In genomic region chr16:46496889-46497685, GRCm38 (mm10) we compare ENCODE assay signal across 7 mouse cellular contexts. TPM values are rescaled to one million over a fixed set of nuclear protein-coding genes. Genes with fewer than 3 reads are reported as not detected.
DNase-seq lines count a peak whose midpoint lies in the region; ATAC-seq and TF ChIP-seq lines count a peak whose summit lies in the region.

No protein-coding gene starts in this region.

- H3K4me2 ChIP-seq in embryonic facial prominence, embryonic 14.5 days (ENCODE audit: low read depth, low read length) = peak overlapping the region; percentile 76
- H3K4me2 ChIP-seq in limb, embryonic 12.5 days = peak overlapping the region; percentile 77
- H3K4me2 ChIP-seq in midbrain, embryonic 14.5 days (ENCODE audit: low read length) = peak overlapping the region; percentile 61

- peak; percentile 97 for DNase-seq in embryonic facial prominence, embryonic 14.5 days (ENCODE audit: low spot score)
- peak; percentile 93 for DNase-seq in heart, embryonic 10.5 days (ENCODE audit: low spot score)
- DNase-seq in kidney, adult 9 months = peak; percentile 96
- DNase-seq in midbrain, embryonic 14.5 days = peak; percentile 97
- peak; percentile 40 to 52 for DNase-seq in spleen, postnatal 36 days (ENCODE audit: low spot score in 2 of 2)

- no peaks in the 10 kb centered on the region for H3K36me3 ChIP-seq in embryonic facial prominence, embryonic 14.5 days (ENCODE audit: control insufficient read depth, insufficient read depth, low read length)
- H3K36me3 ChIP-seq in heart, embryonic 10.5 days = no peaks in the 10 kb centered on the region
- no peaks in the 10 kb centered on the region for H3K36me3 ChIP-seq in limb, embryonic 12.5 days
- H3K36me3 ChIP-seq in midbrain, embryonic 14.5 days (ENCODE audit: control insufficient read depth, insufficient read depth, low read length) = no peaks in the 10 kb centered on the region

- no peak for TF ChIP-seq POLR2A in bone marrow macrophage, adult 2 months (IDR thresholded peaks at IDR 0.05; ENCODE audit: borderline replicate concordance, low read depth, low read length)

- H3K9me3 ChIP-seq in embryonic facial prominence, embryonic 14.5 days (ENCODE audit: control insufficient read depth, low read length) = no peaks in the 10 kb centered on the region
- H3K9me3 ChIP-seq in heart, embryonic 10.5 days = no peaks in the 10 kb centered on the region
- no peaks in the 10 kb centered on the region for H3K9me3 ChIP-seq in limb, embryonic 12.5 days
- H3K9me3 ChIP-seq in midbrain, embryonic 14.5 days (ENCODE audit: control insufficient read depth, low read length) = no peaks in the 10 kb centered on the region

- ATAC-seq in embryonic facial prominence, embryonic 14.5 days (ENCODE audit: low read depth) = peak; percentile 95
- peak; percentile 94 for ATAC-seq in limb, embryonic 12.5 days (ENCODE audit: insufficient number of reproducible peaks, insufficient read depth, low FRiP score, low TSS enrichment, low read depth)
- peak; percentile 96 for ATAC-seq in midbrain, embryonic 14.5 days (ENCODE audit: low FRiP score, low TSS enrichment)

- H3K27ac ChIP-seq in bone marrow macrophage, adult 2 months (ENCODE audit: insufficient read depth, low read depth, low read length) = no peak overlapping the region
- H3K27ac ChIP-seq in embryonic facial prominence, embryonic 14.5 days (replicated peaks; ENCODE audit: low read depth, low read length) = peak overlapping the region; percentile 95
- peak overlapping the region; percentile 98 for H3K27ac ChIP-seq in heart, embryonic 10.5 days
- H3K27ac ChIP-seq in limb, embryonic 12.5 days = peak overlapping the region; percentile 98
- peak overlapping the region; percentile 93 for H3K27ac ChIP-seq in midbrain, embryonic 14.5 days (replicated peaks; ENCODE audit: low read depth, low read length)

- no peaks in the 10 kb centered on the region for H3K27me3 ChIP-seq in embryonic facial prominence, embryonic 14.5 days (replicated peaks; ENCODE audit: control insufficient read depth, insufficient read depth, low read length)
- no peaks in the 10 kb centered on the region for H3K27me3 ChIP-seq in heart, embryonic 10.5 days (ENCODE audit: insufficient read depth, poor library complexity, severe bottlenecking)
- peaks cover 5% of the 10 kb centered on the region for H3K27me3 ChIP-seq in limb, embryonic 12.5 days
- H3K27me3 ChIP-seq in midbrain, embryonic 14.5 days (ENCODE audit: control insufficient read depth, insufficient read depth, low read length) = no peaks in the 10 kb centered on the region

- peak overlapping the region; percentile 96 for H3K9ac ChIP-seq in embryonic facial prominence, embryonic 14.5 days (ENCODE audit: low read depth, low read length)
- peak overlapping the region; percentile 96 for H3K9ac ChIP-seq in limb, embryonic 12.5 days (replicated peaks)
- peak overlapping the region; percentile 86 for H3K9ac ChIP-seq in midbrain, embryonic 14.5 days (replicated peaks; ENCODE audit: low read length)

- under 1% methylated on average over 24 of the region's 78 CpGs for WGBS in embryonic facial prominence, embryonic 14.5 days
- WGBS in heart, embryonic 10.5 days = under 1% methylated on average over 61 of the region's 78 CpGs
- WGBS in limb, embryonic 12.5 days = under 1% methylated on average over 71 of the region's 78 CpGs
- 1% methylated on average over 67 of the region's 78 CpGs for WGBS in midbrain, embryonic 14.5 days

- H3K4me3 ChIP-seq in bone marrow macrophage, adult 2 months (ENCODE audit: insufficient read depth, low read length) = peak overlapping the region; percentile 51
- peak overlapping the region; percentile 91 for H3K4me3 ChIP-seq in embryonic facial prominence, embryonic 14.5 days (ENCODE audit: low read depth, low read length)
- H3K4me3 ChIP-seq in heart, embryonic 10.5 days = peak overlapping the region; percentile 89
- peak overlapping the region; percentile 86 for H3K4me3 ChIP-seq in limb, embryonic 12.5 days (replicated peaks)
- peak overlapping the region; percentile 91 for H3K4me3 ChIP-seq in midbrain, embryonic 14.5 days (replicated peaks; ENCODE audit: low read depth, low read length)

- no peak for TF ChIP-seq CTCF in bone marrow macrophage, adult 2 months (IDR thresholded peaks at IDR 0.05; ENCODE audit: low read depth, low read length)

- H3K4me1 ChIP-seq in bone marrow macrophage, adult 2 months (ENCODE audit: control insufficient read depth, insufficient read depth, low read length) = no peaks in the 10 kb centered on the region
- H3K4me1 ChIP-seq in embryonic facial prominence, embryonic 14.5 days (ENCODE audit: control insufficient read depth, insufficient read depth, low read length) = peaks cover 11% of the 10 kb centered on the region; the same call in 1 of the 2 replicates
- H3K4me1 ChIP-seq in heart, embryonic 10.5 days = peaks cover 23% of the 10 kb centered on the region
- H3K4me1 ChIP-seq in limb, embryonic 12.5 days (replicated peaks) = peaks cover 15% of the 10 kb centered on the region
- peaks cover 17% of the 10 kb centered on the region for H3K4me1 ChIP-seq in midbrain, embryonic 14.5 days (ENCODE audit: control insufficient read depth, insufficient read depth, low read length)

RNA-seq across cellular contexts. Expression of gene Nectin3, which starts 1.2 kb away (rescaled TPM):
- 0.24 and 1.0 TPM in 2 replicates for polyA plus RNA-seq in bone marrow macrophage, adult 2 months (2012; ENCODE audit: insufficient read depth, insufficient read length, missing spikeins)
- polyA plus RNA-seq in embryonic facial prominence, embryonic 14.5 days (2014; fragmentation: Nextera tagmentation; extraction: Ambion mirVana) = 45.5 and 46.9 TPM in 2 replicates
- polyA plus RNA-seq in heart, embryonic 10.5 days (2016; fragmentation: Nextera tagmentation; extraction: Ambion mirVana) = 22.0 and 30.3 TPM in 2 replicates
- polyA plus RNA-seq in limb, embryonic 12.5 days (2016; fragmentation: Nextera tagmentation; extraction: Ambion mirVana) = 30.4 and 34.9 TPM in 2 replicates
- 35.9 and 41.3 TPM in 2 replicates for polyA plus RNA-seq in midbrain, embryonic 14.5 days (2014; fragmentation: Nextera tagmentation; extraction: Ambion mirVana)

Comparison
In these comparisons a context has a peak if more than half of its experiments do, and no peak if none do; other contexts are left out.
1. DNase-seq: peak in every context shown above with its lines; median percentile 97 in embryonic facial prominence, embryonic 14.5 days; 97 in midbrain, embryonic 14.5 days; 96 in kidney, adult 9 months; 93 in heart, embryonic 10.5 days; 46 in spleen, postnatal 36 days.
2. RNA of gene Nectin3, which starts 1.2 kb away (polyA plus RNA-seq): 45.5 to 46.9 TPM in embryonic facial prominence, embryonic 14.5 days, 35.9 to 41.3 TPM in midbrain, embryonic 14.5 days, 30.4 to 34.9 TPM in limb, embryonic 12.5 days and 22.0 to 30.3 TPM in heart, embryonic 10.5 days; 0.24 to 1.0 TPM in bone marrow macrophage, adult 2 months; every median in the first group is over 10 times any median in the second.
3. Peak in every context shown above with its lines, with median percentiles within 50 percentile points of each other: H3K4me3 ChIP-seq, ATAC-seq, H3K4me2 ChIP-seq and H3K9ac ChIP-seq.